Mouse (Mus musculus): ENCODE results near the gene Gm4353.

- no peak for TF ChIP-seq ZNF384 (IDR thresholded peaks at IDR 0.05; ENCODE audit: low read depth, low read length)
- TF ChIP-seq CTCF (conservative IDR thresholded peaks at IDR 0.05 in 1 of 2, IDR thresholded peaks at IDR 0.05 in 1 of 2; ENCODE audit: low read depth in 2 of 2, low read length in 2 of 2): no peak
- TF ChIP-seq TBP (conservative IDR thresholded peaks at IDR 0.05; ENCODE audit: low read depth, low read length): no peak
- no peak for TF ChIP-seq E2F4 (IDR thresholded peaks at IDR 0.05; ENCODE audit: insufficient replicate concordance, low read depth, low read length)
- no peak for TF ChIP-seq EP300 (IDR thresholded peaks at IDR 0.05; ENCODE audit: low read length)
Observed at GRCm38 (mm10) chr7:116122981-116123596, 38.7 kb upstream of the Gm4353 start.

All from CH12.LX (cell line).